Mouse (Mus musculus): ENCODE data around the gene Pth1r.

Gene Pth1r

DNA sequence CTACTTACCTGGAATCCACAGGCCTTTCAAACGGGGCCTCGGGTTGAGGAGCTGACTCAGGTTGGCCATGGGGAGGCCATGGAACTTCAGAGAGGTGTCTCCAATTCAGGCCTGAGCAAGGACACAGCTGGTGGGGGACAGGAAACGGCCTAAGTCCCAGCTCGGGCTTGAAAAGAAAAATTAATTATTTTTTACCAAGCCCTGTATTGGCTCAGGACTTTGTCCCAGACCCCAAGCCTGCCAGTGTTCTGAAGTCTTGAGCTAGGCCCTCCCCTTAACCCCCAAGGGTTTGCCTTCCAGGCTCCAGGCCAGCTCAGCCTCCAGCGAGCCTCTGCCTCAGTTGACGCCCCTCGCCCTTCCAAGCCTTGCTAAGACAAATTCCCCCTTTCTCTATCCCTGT lies at the start of gene Pth1r:
TSS of gene Pth1r (minus strand) at position 185 of the 400 bp plus-strand sequence.
- DNase-seq: no peak

DNA sequence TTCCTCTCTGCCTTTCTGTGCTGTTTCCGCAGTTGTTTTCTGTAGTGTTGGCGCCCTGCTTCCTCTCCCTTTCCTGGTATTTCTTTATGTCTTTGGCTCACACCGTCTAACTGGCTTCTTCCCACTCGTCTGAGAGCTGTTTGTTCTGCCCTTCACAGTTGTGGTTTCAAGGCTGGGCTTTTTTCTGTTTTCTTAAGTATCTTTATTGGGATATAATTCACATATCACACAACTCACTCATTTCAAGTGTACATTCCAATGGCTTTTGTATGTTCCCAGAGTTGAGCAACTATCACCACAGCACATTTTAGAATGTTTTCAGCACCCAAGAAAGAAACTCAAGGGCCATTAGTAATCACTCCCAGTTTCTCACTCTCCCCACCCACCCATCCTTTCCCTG lies 43.5 kb upstream of the Pth1r start:
- DNase-seq: no peak

DNA sequence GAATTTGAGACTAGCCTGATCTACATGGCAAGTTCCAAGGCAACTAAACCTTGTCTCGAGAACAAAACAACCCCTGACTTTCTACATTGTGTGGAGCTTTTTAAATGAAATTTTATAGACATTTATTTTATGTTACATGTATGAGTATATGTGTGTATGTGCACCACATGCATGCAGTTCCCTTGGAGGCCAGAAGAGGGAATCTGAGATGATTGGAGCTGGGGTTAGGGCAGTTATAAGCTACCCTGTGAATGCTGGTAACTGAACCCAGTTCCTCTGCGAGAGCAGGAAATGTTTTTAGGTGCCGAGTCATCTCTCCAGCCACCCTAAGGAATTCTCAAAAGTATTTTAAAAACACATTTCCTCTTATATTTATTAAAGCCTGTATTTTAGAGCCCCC lies 41.2 kb upstream of the Pth1r start:
- no peak for DNase-seq

DNA sequence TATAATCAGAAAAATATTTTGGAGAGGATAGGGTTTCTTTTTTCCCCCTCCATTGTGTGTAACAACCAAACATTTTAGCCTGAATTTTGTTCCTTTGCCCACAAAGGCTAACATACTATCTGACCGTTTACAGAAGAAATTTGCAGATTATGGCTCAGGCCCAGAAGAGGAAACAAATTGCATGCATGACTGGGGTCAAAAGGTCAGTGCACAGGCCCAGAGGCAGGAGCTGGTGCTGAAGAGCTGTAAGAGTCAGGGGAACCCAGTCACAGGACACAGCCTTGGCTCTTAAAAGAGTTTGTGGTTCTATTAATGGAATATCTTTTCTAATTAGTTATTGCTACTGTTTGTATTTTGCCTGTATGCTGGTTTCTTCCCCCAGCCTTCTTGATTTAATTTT lies 36.7 kb upstream of the Pth1r start:
- no peak for DNase-seq

DNA sequence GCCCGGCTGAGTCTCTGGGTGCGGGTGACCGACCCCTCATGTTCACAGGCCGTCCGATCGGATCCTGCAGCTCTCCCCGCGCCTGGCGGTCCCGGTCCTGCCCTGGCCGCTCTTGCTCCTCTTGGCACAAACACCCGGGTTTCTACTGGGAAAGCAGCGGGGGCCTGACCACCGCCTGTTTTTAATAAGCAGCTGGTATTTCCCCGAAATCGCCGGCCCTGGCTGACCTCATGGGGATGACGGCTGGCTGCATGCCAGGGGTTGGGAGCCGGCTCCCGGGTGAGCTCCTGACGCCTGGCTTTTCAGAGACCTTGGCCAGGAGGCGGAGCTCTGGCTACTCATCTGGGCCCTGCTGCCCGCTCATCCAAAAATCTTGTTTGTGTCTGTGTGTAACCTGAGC lies 34.8 kb upstream of the Pth1r start:
- peak; percentile 81 for DNase-seq

DNA sequence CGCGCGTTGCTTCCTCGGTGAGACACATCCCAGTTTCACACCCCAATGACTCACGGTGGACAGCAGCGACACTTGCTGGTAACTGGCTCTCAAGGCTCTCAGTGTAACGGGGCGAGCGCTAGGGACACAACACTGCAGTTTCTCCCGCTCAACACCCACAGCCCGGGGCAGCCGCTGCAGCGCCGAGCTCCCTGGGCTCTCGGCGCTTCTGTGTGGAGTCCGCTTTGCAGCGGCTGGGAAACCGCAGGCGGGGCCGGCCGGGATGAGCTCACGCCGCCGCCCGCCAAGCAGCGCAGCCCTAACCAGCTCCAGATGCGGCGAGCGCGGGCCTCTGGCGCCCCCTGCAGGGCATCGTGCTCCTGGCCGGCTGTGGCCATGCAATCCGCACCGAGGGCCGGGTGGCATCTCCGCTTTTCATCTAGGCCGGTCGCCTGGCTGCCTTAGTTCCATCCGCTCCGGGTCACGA lies 34.3 kb upstream of the Pth1r start:
- peak; percentile 91 for DNase-seq

DNA sequence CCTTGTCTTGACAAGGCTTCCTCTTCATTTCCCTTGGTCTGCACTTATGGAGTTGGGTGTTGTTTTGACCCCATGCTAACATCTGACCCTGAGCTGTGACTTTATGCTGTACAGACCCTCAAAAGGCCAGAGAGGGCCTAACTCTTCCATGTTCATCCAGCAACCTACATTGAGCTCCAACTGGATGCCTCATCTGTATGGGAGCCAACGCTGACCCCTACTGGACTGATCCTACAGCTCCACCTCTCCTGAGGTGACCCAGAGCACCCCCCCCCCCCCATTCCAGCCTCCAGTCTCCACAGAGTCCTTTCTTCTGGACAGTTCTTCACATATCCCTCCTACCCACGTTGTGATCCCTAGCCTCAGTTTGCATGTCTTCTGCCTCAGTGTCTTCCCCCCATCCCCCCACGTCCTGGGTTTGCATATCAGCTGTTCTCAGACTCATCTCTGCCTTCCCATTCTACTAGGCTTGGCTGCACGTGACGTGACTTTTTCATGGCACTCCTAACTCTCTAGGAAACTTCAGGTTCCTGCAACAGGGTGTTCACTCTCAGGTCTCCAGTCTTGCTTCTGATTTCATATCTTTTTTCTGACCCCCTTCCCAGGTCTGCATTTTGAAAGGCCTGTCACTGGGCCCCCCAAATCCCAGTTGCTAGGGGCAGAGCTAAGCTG lies 32.4 kb upstream of the Pth1r start:
- no peak for DNase-seq

DNA sequence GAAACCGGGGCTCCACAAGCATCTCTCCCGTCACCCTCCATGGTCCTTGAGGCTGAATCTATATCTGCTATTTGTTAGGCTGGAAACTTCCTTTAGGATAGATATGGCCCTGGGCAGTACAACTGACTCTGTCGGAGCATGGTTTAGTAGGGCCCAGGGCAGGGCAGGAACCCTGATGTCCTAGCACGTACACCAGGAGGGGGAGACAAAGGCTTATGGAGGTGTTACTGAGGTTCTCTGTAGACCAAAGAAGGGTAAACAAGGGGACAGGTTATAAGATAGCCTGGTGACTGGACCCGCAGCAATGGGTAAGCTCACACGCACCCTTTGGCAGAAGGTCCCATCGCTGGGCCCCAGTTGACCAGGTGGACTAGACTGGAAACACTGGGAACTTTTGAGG lies 31.6 kb upstream of the Pth1r start:
- no peak for DNase-seq

DNA sequence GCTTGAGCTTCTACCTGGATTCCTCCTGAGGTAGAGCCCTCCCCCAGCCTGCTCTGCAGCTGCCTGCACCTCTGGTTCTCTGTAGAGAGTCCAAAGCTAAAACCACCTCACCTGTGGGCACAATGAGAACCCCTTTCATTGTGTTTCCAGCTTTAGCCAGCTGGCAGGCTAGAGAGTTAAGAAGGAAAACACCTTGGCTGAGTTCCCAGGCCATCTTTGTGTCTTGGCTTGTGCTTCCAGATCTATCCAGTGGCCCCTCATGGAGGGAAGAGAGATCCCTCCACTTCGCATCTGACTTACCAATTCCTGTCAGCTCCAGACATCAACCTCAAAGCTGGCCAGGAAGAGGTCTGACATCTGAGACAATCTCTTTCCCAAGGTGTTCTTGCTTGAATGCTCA lies 31.2 kb upstream of the Pth1r start:
- DNase-seq: no peak

DNA sequence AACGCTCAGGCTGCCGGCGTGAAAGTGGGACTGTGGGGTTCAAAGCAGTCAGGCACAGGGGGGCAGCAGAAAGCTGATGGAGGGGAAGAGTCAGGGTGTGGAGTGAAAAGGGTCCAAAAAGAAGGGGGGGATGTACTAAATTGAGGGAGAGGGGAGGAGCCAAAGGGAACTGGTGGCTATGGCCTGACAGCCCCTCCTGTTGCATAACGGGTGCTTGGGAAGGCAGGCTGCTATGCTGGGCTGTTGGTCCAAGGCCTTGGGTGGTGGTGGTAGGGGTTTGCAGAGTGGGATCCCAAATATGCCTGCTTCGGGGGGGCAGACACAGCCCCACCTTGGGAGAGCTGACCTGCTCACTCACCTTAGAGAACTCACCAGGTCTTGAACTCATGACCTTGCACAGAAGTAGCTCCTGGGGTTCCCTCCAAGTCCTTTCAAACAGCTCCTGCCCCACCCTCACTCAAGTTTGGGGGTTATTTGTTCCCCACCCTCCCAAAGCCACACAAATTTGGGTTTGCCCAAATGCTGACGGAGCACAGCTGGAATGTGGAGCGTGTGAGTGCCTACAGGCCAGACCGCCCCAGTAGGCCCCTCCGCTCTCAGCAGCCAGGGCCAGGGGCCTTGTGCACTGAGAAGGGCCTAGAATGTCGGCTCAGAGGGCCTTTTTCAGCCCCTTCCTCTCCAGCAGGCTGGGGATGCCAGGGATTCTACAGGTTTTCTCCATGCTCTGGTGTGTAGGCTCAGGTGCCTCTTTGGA lies 28.5 kb upstream of the Pth1r start:
- DNase-seq: no peak

DNA sequence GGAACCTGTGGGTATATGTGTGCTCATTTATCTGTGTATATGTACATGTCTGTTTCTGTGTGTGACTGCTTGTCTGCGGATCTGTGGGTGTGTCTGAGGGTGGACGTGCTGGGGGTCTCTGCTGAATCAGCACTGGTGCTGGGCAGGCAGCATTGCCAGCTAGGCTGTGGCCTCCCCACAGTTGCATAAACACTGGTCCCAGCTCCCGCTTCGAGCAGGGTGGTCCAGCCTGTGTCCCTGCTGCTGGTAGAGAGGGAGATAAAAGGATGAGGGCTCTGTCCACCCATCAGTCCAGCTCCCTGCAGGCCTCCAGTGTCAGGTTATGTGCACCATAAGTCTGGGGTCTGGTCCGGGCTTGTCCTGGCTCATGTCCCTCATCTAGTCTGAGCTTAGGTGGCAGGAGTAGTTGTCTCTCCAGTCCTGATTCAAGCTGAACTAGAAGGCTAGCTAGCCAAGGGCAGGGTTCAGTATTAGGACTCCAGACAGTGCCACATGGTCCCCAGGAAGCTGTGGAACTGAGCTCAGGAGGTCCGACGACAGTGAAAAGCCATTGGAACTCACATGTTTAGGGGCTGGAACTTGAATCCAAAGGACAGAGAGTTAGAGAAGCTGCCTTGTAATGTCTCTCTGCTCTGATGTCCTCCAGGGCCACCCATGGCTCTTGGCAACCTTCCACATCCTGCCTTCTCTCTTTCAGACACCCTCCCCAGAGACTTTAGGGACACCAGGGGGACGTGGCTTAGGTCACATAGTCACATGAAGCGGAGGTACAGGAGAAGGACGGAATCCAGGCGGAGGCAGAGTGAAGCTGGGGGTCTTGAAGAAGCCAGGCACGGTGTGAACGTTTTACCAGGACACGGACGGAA lies 27.7 kb upstream of the Pth1r start:
- DNase-seq: no peak

DNA sequence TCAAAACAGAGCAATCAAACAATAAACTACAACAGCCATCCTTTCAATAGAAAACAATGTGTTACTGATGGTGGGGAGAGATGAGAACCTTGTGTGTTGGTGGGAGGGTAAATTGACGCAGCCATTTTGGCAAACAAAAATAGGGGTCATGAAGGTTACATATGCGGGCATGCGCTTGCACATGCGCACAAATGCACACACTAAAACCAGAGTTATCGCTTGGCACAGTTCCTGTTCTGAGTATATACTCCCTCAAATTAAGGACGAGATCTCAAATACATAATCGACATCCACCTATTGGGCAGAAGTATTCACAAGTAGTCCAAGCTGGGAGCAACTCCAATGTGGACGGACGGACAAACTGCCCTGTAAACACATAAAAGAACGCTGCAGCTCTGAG lies 25.4 kb upstream of the Pth1r start:
- DNase-seq: no peak

DNA sequence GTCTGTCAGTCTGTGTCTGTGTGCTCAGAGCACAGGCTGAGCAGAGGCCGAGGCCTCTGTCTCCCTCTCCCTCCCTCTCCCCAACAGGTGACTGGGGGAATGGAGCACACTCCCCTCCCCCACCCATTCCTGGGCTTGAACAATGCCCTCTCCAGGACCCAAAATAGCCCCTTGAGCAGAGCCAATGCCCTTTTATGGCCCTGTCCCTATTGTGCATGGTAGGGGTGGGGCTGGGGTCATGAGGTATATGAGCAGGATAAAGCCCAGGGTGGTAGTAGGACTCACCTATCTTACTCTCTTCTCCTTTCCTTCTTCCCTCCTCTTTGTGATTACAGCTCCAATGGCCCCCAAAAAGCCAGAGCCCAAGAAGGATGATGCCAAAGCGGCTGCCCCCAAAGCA lies 16.5 kb upstream of the Pth1r start:
- DNase-seq: no peak

DNA sequence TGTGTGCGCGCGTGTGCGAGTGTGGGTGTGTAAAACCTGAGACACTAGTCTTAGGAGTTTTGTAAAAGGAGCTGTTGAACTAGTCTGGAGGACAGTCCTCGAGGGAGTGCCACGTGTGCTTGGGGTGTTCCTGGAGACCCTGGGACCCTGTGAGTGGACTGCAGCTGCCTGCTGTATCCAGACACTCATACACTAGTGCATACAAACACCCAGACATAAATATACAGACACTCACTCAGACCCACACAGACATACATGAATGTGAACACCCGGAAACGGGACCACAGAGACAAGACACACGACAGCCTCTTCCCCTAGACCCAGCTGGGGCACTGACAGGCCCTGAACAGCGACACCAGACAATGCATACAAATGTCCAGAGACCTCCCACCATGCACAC lies 15.8 kb upstream of the Pth1r start:
- no peak for DNase-seq

DNA sequence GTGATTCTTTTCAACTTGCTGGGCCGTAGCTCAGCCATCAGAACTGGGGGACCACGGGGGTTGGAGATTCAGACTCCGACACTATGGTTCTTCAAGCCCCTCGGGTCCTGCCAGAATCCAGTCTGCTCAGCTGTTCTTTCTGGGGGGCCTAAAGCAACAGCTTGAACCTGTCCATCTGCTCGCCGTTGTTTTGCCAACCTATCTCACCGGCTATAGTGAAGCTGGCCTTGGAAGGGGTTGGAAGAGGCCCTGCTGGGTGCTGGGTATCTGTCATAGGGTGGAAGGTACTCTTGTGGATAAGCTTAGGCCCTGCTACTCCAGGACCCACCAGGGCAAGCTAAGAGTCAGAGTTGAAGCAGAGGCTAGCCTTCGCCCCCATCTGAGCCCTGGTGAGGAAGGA lies 13.9 kb upstream of the Pth1r start:
- no peak for DNase-seq

DNA sequence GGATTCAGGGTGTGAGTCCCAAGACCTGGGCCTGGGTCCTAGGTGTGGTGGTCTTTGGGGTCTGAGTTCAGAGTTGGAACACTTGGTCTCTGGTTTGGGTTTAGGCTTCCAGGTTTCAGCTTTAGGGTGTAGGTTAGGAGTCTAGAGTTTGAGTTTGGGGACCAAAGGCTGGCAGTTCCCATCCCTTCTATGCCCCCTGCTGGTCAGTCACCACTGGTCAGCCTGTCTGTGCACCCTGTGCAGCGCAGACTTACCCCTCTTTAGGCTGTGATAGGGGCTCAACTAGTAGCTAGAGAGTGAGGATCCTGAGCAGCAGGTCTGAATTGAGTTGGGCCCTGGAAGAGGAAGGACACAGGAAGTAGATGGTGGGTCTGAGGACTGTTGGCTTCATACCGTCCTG lies 12.3 kb upstream of the Pth1r start:
- no peak for DNase-seq

DNA sequence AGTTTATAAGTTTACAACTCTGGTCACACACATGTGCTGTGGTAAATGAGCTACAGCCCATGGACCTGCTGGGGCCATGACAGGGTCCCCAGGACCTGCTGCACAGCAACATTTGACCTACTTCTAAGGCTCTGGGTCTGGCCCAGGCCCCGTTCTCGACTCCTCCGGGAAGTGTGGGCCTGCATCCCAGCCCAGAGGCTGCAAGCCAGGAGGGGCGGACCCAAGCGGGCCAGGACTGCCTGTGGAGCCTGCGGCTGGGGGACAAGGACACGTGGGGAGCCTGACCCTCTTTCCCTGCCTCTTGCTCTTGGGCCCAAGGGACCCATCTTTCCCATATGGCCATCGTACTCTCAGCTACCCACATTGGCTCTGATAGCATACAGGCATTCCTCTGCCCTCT lies 11.7 kb upstream of the Pth1r start:
- DNase-seq: no peak

DNA sequence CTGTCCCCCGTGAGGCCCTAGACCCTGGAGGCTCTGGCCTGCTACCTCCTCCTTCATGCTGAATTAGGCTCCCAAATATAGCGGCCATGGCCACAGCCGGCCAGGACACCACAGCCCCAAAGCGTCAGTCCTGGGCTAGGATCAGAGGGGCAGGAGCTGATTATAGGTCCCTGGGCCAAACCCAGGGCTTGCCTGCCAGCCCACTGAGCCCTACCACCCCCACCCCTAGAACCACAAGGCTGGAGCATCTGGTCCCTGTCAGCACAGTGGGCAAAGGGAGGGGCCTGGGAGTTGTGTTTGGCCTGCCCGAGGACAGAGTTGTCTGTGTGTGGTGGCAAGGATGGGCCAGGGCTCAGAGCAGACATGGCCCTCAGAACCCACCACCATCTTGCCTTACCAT lies 10.9 kb upstream of the Pth1r start:
- DNase-seq: no peak

DNA sequence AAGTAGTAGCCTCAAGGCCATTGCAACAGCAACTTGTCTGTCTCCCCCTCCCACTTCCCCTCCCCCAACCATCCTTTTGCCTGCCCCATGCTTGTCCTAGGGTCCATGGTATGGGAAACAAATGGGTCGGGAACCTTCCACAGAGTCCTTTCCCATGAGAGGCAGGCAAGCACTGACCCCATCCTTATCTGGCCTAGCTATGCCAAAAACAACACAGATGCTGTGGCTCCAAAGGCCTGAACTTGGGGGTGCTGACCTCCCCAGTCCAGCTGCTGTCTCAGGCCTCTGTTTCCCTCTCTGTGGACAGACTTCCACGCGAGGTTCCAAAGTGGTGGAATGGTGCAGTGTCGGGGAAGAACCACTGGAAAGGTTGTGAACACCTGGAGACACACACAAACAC lies 6.8 kb upstream of the Pth1r start:
- no peak for DNase-seq

DNA sequence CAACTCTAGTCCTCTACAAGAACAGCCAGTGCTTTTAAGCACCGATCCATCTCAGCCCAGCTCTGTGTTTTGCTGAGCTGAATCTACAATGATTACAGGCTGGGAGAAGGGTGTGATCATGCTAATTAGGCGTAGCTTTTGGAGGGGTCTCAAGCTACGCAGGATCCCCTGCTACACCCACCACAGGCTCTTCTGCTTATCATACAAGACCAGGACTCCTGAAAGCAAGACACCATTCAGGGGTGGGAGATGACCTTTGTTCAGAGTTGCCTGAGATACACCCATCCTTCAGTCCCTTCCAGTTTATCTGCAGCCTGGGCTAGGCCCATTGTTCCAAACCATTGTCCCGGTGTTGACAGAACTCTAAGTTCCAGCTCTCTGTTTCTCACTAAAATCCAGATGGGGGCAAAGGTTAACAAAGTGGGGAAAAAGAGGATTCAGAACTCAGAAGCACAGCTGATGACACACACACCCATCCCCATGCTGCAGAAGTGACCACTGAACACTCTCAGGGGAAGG lies 6.0 kb upstream of the Pth1r start:
- no peak for DNase-seq

DNA sequence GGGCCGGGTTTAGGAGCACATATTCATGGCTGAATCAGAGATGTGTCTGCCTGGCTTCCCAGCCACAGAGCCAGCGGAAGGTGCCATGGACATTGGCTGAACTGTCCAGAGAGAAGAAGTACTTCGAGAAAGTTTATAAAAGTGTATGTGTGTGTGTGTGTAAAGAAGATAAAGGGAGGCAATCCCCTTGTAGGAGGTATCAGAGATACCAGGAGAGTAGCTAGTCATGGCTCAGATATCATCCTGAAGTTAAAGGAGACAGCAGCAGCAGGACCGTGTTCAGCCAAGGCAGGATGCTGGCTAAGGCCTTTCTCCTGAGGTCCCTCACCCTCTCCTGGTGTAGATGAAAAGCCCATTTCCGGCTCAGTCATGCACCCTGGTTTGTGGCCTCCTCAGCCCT lies 4.5 kb upstream of the Pth1r start:
- DNase-seq: no peak

DNA sequence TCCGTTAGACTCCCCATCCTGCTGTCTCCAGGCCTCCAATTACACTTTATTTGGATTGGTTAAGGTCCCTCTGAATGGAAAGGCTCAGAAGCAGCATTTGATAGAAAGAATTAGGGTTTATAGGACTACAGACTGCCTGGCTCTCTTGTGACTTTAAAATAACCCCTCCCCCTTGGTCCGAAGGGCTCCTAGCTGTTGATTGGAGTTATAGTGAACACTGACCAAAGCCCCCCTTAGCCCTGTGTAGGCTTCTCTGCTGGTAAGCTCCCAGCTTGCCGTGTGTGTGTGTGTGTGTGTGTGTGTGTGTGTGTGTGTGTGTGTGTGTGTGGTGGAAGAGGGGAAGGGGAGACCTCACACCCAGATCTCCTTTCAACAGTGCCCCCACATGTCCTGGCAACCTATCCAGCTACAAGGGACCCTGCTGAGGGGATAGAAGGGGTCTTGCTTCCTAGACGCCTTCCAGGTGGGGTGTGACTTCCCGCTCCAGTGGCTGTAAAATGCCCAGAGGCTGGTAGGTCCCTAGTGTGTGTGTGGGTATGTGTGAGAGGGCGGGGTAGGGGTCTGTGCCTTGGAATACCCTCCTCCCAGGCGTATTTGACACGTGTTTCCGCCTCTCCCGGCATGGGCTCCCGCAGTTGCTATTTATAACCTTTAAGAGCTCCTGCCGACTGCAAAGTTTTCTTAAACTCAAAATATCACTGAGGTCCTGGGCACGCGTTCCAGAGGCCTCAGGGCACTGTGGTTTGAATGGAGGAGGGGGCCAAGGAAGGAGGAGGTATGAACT lies 3.7 kb upstream of the Pth1r start:
- DNase-seq: no peak

DNA sequence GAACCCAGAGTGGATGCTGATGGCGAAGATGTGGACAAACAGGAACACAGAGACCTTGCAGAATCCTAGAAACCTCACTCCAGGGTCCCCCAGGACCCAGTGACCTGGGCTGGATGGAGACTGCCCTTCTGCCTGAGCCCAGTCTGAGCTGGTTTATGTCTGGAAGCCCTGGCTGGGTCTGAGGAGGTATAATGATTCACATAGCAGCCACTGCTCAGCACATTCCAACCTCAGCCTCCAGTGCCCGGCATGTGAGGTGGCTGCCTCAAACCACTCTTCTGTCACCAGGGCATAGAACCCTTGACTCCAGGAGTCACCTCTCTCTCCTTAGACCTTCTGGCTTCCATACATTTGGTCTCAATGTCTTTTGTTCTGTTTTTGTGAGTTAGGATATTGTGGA lies 1.5 kb upstream of the Pth1r start:
- DNase-seq: no peak
